13 mouse cellular contexts compared by ENCODE assay signal in the genomic region with DNA sequence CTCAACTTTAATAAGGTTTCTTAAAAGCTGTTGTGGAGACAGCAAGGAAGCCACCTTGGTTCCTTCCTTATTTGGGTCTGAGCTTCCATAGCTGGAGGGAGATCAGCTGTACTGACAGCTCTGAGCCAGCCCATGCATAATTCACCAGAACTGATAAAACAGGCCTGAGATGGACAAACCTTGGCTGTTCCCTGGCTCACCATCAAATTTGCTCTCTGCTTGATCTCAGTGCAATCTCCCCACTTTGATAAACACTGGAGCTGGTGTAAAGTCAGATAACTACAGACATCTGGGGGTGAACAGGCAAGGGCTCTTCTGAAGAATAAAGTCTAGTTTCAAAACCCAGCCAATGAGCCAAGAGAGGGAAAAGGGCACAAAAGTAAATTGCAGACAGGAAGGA.
"Had no signal": no experiment of that assay in that cellular context is flagged by ENCODE, and none has a peak within 500 bp of the region (broad histone marks: within the 10 kb centered on the region; RNA-seq: fewer than 3 reads in every experiment).

No protein-coding gene starts in this region.

- DNase-seq: forebrain, postnatal 0 days; gastrocnemius, postnatal 14 days; gastrocnemius, postnatal 36 days; heart, adult 18-20 months; heart, postnatal 10 days; kidney, adult 11 months; kidney, adult 2 months; kidney, adult 9 months; kidney, postnatal 14 days; kidney, postnatal 36 days; layer of hippocampus, adult 9-11 months; layer of hippocampus, postnatal 36 days; left cerebral cortex, postnatal 4 days had no signal
